ENCODE assay signal across 8 mouse cellular contexts in genomic region chr7:141475805-141476158, GRCm38 (mm10). TPM values are rescaled to one million over a fixed set of nuclear protein-coding genes. Genes with fewer than 3 reads are reported as not detected.
DNase-seq lines count a peak whose midpoint lies in the region; ATAC-seq lines count a peak whose summit lies in the region.

No protein-coding gene starts in this region.

- no peak for DNase-seq in kidney, adult 18-20 months
- DNase-seq in R1 (ENCODE audit: low read depth, low spot score), result peak; percentile 51
- peak; percentile 89 for DNase-seq in midbrain, embryonic 11.5 days (ENCODE audit: low spot score, missing footprints)
- no peak for DNase-seq in adrenal gland, postnatal 4 days (ENCODE audit: low spot score in 2 of 2)
- DNase-seq in spleen, postnatal 4 days (ENCODE audit: low spot score in 2 of 2), result no peak
- no peak for DNase-seq in urinary bladder, postnatal 36 days (ENCODE audit: low spot score in 2 of 2)

- H3K9me3 ChIP-seq in kidney, embryonic 14.5 days (ENCODE audit: control insufficient read depth, low read length), result no peaks in the 10 kb centered on the region
- H3K9me3 ChIP-seq in hindbrain, embryonic 12.5 days (replicated peaks), result no peaks in the 10 kb centered on the region
- H3K9me3 ChIP-seq in midbrain, embryonic 11.5 days (ENCODE audit: control insufficient read depth, low read length), result no peaks in the 10 kb centered on the region

- H3K27ac ChIP-seq in kidney, embryonic 14.5 days (ENCODE audit: low read depth, low read length), result peak overlapping the region; percentile 95
- peak overlapping the region; percentile 30; the same call in 1 of the 2 replicates for H3K27ac ChIP-seq in hindbrain, embryonic 12.5 days
- H3K27ac ChIP-seq in midbrain, embryonic 11.5 days (ENCODE audit: low read depth, low read length), result no peak overlapping the region

- 3% methylated on average over 12 of the region's 12 CpGs for WGBS in kidney, embryonic 14.5 days
- 2% methylated on average over 12 of the region's 12 CpGs for WGBS in hindbrain, embryonic 12.5 days
- WGBS in midbrain, embryonic 11.5 days, result 4% methylated on average over 12 of the region's 12 CpGs

- peak overlapping the region; percentile 87 for H3K9ac ChIP-seq in kidney, embryonic 14.5 days (ENCODE audit: low read depth, low read length)
- peak overlapping the region; percentile 85 for H3K9ac ChIP-seq in hindbrain, embryonic 12.5 days
- H3K9ac ChIP-seq in midbrain, embryonic 11.5 days (ENCODE audit: low read length), result peak overlapping the region; percentile 94

- peaks cover 20% of the 10 kb centered on the region for H3K36me3 ChIP-seq in kidney, embryonic 14.5 days (ENCODE audit: control insufficient read depth, insufficient read depth, low read length)
- peaks cover 19% of the 10 kb centered on the region for H3K36me3 ChIP-seq in hindbrain, embryonic 12.5 days
- peaks cover 6% of the 10 kb centered on the region; the same call in 1 of the 2 replicates for H3K36me3 ChIP-seq in midbrain, embryonic 11.5 days (ENCODE audit: control insufficient read depth, insufficient read depth, low read length)

- H3K4me1 ChIP-seq in kidney, embryonic 14.5 days (ENCODE audit: control insufficient read depth, insufficient read depth, low read length), result peaks cover 40% of the 10 kb centered on the region
- peaks cover 32% of the 10 kb centered on the region for H3K4me1 ChIP-seq in hindbrain, embryonic 12.5 days
- peaks cover 16% of the 10 kb centered on the region for H3K4me1 ChIP-seq in midbrain, embryonic 11.5 days (ENCODE audit: control insufficient read depth, insufficient read depth, low read length)

- no peaks in the 10 kb centered on the region for H3K27me3 ChIP-seq in kidney, embryonic 14.5 days (ENCODE audit: control insufficient read depth, insufficient read depth, low read length)
- H3K27me3 ChIP-seq in hindbrain, embryonic 12.5 days, result peaks cover 30% of the 10 kb centered on the region
- H3K27me3 ChIP-seq in midbrain, embryonic 11.5 days (ENCODE audit: control insufficient read depth, insufficient read depth, low read length), result peaks cover 8% of the 10 kb centered on the region

- peak overlapping the region; percentile 90 for H3K4me2 ChIP-seq in kidney, embryonic 14.5 days (replicated peaks; ENCODE audit: low read depth, low read length)
- H3K4me2 ChIP-seq in hindbrain, embryonic 12.5 days (replicated peaks), result peak overlapping the region; percentile 84
- peak overlapping the region; percentile 93 for H3K4me2 ChIP-seq in midbrain, embryonic 11.5 days

- ATAC-seq in kidney, embryonic 14.5 days (ENCODE audit: low FRiP score, low TSS enrichment), result no peak
- ATAC-seq in hindbrain, embryonic 12.5 days (ENCODE audit: low FRiP score), result 0 out of 2 replicates have a peak, but pooled peaks have one; percentile 2
- no peak for ATAC-seq in midbrain, embryonic 11.5 days (ENCODE audit: low FRiP score)

- peak overlapping the region; percentile 85 for H3K4me3 ChIP-seq in kidney, embryonic 14.5 days (ENCODE audit: low read length)
- H3K4me3 ChIP-seq in hindbrain, embryonic 12.5 days, result peak overlapping the region; percentile 55
- H3K4me3 ChIP-seq in midbrain, embryonic 11.5 days (ENCODE audit: low read depth, low read length), result peak overlapping the region; percentile 82

RNA-seq across cellular contexts. Expression of gene Tspan4, which starts 0.7 kb away (rescaled TPM):
- 71.9 and 90.2 TPM in 2 replicates for polyA plus RNA-seq in kidney, embryonic 14.5 days (2014; fragmentation: Nextera tagmentation; extraction: Ambion mirVana)
- polyA plus RNA-seq in hindbrain, embryonic 12.5 days (2016; fragmentation: Nextera tagmentation; extraction: Ambion mirVana), result 30.1 and 31.1 TPM in 2 replicates
- polyA plus RNA-seq in midbrain, embryonic 11.5 days (2014; fragmentation: Nextera tagmentation; extraction: Ambion mirVana), result 26.9 and 28.6 TPM in 2 replicates
- 10 to 100 TPM; 77.9 to 79.6 TPM for total RNA-seq in adrenal gland, postnatal 4 days (2021)

RNA-seq across cellular contexts. Expression of gene Polr2l, which starts 0.8 kb away (rescaled TPM):
- polyA plus RNA-seq in kidney, embryonic 14.5 days (2014; fragmentation: Nextera tagmentation; extraction: Ambion mirVana), result 77.9 and 85.5 TPM in 2 replicates
- 62.0 and 69.0 TPM in 2 replicates for polyA plus RNA-seq in hindbrain, embryonic 12.5 days (2016; fragmentation: Nextera tagmentation; extraction: Ambion mirVana)
- 63.5 and 74.2 TPM in 2 replicates for polyA plus RNA-seq in midbrain, embryonic 11.5 days (2014; fragmentation: Nextera tagmentation; extraction: Ambion mirVana)
- total RNA-seq in adrenal gland, postnatal 4 days (2021), result 10 to 100 TPM; 57.7 to 61.2 TPM

RNA-seq across cellular contexts. Expression of gene Cd151, which starts 8.6 kb away (rescaled TPM):
- 93.2 and 108 TPM in 2 replicates for polyA plus RNA-seq in kidney, embryonic 14.5 days (2014; fragmentation: Nextera tagmentation; extraction: Ambion mirVana)
- 14.4 and 17.3 TPM in 2 replicates for polyA plus RNA-seq in hindbrain, embryonic 12.5 days (2016; fragmentation: Nextera tagmentation; extraction: Ambion mirVana)
- polyA plus RNA-seq in midbrain, embryonic 11.5 days (2014; fragmentation: Nextera tagmentation; extraction: Ambion mirVana), result 32.5 and 36.6 TPM in 2 replicates
- 100 to 1,000 TPM; 209 to 215 TPM for total RNA-seq in adrenal gland, postnatal 4 days (2021)

RNA-seq across cellular contexts. Expression of gene Cracr2b, which starts 14.9 kb away (rescaled TPM):
- 13.1 and 13.4 TPM in 2 replicates for polyA plus RNA-seq in kidney, embryonic 14.5 days (2014; fragmentation: Nextera tagmentation; extraction: Ambion mirVana)
- polyA plus RNA-seq in hindbrain, embryonic 12.5 days (2016; fragmentation: Nextera tagmentation; extraction: Ambion mirVana), result 7.7 and 8.9 TPM in 2 replicates
- 2.7 and 5.3 TPM in 2 replicates for polyA plus RNA-seq in midbrain, embryonic 11.5 days (2014; fragmentation: Nextera tagmentation; extraction: Ambion mirVana)
- 10 to 100 TPM; 13.1 to 14.2 TPM for total RNA-seq in adrenal gland, postnatal 4 days (2021)

RNA-seq across cellular contexts. Expression of gene Pnpla2, which starts 20.8 kb away (rescaled TPM):
- 27.4 and 31.9 TPM in 2 replicates for polyA plus RNA-seq in kidney, embryonic 14.5 days (2014; fragmentation: Nextera tagmentation; extraction: Ambion mirVana)
- polyA plus RNA-seq in hindbrain, embryonic 12.5 days (2016; fragmentation: Nextera tagmentation; extraction: Ambion mirVana), result 16.2 and 19.1 TPM in 2 replicates
- polyA plus RNA-seq in midbrain, embryonic 11.5 days (2014; fragmentation: Nextera tagmentation; extraction: Ambion mirVana), result 12.7 and 14.0 TPM in 2 replicates
- 100 to 1,000 TPM; 173 to 205 TPM for total RNA-seq in adrenal gland, postnatal 4 days (2021)

Comparison
In these comparisons a context has a peak if more than half of its experiments do, and no peak if none do; other contexts are left out.
1. DNase-seq: peak in R1 (single experiment) and midbrain, embryonic 11.5 days (single experiment); none in kidney, adult 18-20 months (single experiment), adrenal gland, postnatal 4 days (0 of 2), spleen, postnatal 4 days (0 of 2) and urinary bladder, postnatal 36 days (0 of 2).
2. Peak in every context shown above with its lines, with median percentiles within 50 percentile points of each other: H3K4me2 ChIP-seq, H3K4me3 ChIP-seq and H3K9ac ChIP-seq.